Mouse (Mus musculus) layer of hippocampus, adult 18-20 months (tissue): Measurements from ENCODE around the gene Asmt. TPM values are rescaled to one million over a fixed set of nuclear protein-coding genes. Genes with fewer than 3 reads are reported as not detected.

Source experiments
- DNase-seq, 2 experiments: peaks; one replicate each; pipeline ENCODE4 v3.0.0; 2022; ENCODE audit warnings: low spot score in 2 of 2
- long read RNA-seq: library from polyadenylated mRNA; stranded (forward); transcript quantifications from one replicate; pipeline ENCODE4 v2.0.0, GENCODE M21; 2021
- total RNA-seq, 2 experiments: library from RNA; stranded (reverse); gene quantifications; 2 replicates each; pipeline ENCODE4 v1.2.3; 2021

Asmt gene
- not detected for total RNA-seq
- long read RNA-seq = 0 reads

DNA sequence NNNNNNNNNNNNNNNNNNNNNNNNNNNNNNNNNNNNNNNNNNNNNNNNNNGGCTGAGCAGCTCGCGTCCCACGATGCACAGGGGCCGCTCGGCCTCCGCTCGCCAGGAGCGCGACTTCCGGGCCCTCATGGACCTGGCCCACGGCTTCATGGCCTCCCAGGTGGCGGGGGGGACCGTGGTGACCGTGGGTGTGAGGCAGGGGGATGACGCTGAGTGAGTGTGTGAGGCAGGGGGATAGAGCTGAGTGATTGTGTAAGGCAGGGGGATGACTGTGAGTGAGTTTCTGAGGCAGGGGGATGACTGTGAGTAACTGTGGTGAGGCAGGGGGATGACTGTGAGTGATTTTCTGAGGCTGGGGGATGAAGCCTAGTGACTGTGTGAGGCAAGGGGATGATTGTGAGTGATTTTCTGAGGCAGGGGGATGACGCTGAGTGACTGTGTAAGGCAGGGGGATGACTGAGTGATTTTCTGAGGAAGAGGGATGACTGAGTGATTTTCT lies at the start of gene Asmt:
TSS of gene Asmt (plus strand) at position 51 of the 499 bp plus-strand sequence.
- DNase-seq = no peak

DNA sequence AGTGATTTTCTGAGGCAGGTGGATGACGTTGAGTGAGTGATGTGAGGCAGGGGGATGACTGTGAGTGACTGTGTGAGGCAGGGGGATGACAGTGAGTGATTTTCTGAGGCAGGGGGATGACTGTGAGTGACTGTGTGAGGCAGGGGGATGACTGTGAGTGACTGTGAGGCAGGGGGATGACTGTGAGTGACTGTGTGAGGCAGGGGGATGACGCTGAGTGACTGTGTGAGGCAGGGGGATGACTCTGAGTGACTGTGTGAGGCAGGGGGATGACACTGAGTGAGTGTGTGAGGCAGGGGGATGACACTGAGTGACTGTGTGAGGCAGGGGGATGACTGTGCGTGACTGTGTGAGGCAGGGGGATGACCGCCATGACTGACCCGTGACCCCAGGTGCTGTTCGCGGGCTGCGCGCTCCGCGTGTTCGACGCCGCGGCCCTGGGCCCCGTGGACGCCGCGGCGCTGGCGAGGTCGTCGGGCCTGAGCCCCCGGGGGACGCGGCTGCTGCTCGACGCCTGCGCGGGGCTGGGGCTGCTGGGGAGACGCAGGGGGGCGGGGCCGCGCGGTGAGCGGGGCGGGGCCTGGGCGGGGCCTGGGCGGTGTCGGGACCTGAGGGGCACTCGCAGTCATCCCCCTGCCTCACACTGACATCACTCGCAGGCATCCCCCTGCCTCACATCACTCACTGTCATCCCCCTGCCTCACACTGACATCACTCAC lies 948 bp downstream of the Asmt start:
- DNase-seq = no peak

DNA sequence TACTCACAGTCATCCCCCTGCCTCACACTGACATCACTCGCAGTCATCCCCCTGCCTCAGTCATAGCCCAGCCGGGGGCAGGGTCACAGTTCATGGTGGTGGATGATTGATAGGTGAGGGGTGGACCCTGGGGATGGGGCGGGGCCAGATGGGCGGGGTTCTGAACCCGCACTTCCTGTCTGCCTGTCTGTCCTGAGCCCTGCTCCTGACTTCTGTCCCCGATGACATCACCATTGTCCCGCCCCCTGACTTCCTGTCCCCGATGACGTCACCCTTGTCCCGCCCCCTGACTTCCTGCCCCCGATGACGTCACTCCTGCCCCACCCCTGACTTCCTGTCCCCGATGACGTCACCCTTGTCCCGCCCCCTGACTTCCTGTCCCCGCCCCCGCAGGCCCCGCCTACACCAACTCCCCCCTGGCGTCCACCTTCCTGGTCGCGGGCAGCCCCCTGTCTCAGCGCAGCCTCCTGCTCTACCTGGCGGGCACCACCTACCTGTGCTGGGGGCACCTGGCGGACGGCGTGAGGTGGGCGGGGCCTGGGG lies 1.9 kb downstream of the Asmt start:
- peak in 1 of 2 experiments; percentile 3 for DNase-seq

DNA sequence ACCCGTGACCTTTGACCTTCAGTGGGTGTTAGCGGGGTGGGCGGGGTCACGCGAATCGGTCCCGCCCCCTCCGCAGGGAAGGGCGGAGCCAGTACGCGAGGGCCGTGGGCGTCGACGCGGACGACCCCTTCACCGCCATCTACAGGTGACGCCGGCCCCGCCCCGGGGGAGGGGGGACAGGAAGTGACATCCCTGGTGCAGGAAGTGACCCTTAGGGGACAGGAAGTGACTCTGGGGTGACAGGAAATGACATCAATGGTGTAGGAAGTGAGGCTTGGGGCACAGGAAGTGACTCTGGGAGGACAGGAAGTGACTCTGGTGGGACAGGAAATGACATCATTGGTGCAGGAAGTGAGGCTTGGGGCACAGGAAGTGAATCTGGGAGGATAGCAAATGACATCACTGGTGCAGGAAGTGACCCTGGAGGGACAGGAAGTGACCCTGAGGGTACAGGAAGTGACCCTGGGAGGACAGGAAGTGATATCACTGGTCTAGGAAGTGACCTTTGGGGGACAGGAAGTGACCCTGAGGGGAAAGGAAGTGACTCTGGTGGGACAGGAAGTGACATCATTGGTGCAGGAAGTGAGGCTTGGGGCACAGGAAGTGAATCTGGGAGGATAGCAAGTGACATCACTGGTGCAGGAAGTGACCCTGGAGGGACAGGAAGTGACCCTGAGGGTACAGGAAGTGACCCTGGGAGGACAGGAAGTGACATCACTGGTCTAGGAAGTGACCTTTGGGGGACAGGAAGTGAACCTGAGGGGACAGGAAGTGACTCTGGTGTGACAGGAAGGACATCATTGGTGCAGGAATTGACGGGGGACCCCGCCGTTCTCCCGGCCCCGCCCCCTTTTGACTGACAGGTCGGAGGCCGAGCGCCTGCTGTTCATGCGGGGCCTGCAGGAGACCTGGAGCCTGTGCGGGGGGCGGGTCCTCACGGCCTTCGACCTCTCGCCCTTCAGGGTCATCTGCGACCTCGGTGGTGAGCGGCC lies 2.7 kb downstream of the Asmt start:
- DNase-seq = peak in 1 of 2 experiments; percentile 3

DNA sequence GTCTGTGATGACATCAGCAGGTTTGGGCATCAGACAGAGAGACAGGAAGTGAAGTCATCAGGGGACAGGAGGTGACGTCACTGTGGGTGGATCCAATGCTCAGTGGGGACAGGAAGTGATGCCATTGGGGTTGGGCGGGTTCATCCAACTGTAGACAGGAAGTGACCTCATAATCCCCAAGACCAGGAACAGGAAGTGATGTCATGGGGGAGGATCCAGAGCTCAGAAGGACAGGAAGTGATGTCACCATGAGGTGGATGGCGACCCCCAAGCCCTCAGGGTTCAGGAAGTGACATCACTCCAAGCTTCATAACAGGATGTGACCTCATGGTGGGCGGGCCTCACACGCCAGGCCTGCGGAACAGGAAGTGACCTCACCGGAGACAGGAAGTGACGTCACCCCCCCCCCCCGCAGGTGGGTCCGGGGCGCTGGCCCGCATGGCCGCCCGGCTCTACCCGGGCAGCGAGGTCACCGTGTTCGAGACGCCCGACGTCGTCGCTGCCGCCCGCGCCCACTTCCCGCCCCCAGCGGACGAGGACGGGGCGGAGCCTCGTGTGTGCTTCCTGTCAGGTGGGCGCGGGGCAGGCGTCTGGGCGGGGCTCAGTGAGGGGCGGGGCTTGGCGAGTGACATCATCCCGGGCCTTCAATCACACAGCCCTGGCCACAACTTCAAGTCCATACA lies 3.6 kb downstream of the Asmt start:
- no peak for DNase-seq

DNA sequence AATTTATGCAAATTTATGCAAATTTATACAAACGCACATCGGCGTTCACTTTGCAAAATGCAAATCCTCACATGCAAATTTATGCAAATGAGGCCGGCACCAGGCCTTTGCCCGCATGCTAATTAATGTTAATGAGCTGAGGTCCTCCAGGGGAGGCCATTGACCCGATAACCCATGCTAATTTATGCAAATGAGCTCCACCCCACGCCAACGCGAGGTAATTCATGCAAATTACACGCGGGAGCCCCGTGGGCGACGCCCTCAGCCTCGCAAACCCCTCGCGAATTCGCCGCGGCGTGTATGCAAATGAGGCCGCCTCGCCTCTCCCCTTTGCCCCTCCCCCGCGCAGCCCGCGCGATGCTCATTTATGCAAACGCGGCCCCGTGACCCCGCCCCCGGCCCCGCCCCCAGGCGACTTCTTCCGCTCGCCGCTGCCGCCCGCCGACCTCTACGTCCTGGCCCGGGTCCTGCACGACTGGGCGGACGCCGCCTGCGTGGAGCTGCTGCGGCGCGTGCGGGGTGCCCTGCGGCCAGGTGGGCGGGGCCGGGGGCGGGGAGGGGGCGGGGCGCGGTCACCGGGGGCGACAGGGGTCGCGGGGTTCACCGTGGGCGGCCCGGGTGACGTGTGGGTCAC lies 4.3 kb downstream of the Asmt start:
- no peak for DNase-seq

DNA sequence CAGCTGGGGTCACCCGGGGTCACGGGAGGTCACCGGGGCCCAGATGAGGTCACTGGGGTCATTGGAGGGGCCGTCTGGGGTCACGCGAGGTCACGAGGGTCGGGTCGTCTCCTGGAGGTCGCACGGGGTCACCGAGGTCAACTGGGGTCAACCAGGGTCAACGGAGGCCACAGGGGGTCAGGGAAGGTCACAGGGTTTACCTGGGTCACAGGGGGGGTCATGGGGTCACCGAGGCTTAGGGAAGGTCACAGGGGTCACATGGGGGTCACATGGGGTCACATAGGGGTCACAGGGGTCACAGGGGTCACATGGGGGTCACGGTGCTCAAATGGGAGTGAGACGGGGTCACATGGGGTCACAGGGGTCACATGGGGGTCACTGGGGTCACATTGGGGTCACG lies 4.8 kb downstream of the Asmt start:
- DNase-seq = no peak

DNA sequence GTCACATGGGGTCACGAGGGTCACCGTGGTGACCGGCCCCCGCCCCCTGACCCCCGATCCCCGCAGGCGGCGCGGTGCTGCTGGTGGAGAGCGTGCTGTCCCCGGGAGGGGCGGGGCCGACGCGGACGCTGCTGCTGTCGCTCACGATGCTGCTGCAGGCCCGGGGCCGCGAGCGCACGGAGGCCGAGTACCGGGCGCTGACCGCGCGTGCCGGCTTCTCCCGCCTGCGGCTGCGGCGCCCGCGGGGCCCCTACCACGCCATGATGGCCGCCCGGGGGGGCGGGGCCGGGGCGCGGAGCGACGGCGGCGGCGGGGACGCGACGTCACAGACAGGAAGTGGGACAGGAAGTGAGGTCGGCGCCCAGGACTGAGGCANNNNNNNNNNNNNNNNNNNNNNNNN lies 5.2 kb downstream of the Asmt start:
- peak in 1 of 2 experiments; percentile 0 for DNase-seq
